Comparison of ENCODE assay signal across 13 mouse cellular contexts in the genomic region with DNA sequence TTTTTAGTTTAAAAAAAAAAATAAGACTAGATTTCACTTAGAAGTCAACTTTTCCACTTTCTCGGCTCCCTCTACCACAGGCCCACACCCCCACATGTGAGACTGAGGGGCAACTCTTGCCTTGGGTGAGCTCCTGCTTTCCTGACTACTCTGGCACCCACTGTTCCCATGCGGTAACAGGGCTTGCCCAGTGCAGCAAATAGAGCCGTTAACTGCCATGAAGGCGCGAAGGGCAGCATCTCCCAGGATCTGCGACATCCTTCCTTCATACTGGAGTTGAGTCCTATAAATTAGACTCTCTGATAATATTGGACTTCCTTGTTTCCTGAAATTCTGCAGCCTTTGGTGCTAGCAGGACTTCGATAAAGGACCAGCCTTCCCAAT.
DNase-seq lines count a peak whose midpoint lies in the region; ATAC-seq and TF ChIP-seq lines count a peak whose summit lies in the region.
"Had no signal": no experiment of that assay in that cellular context is flagged by ENCODE, and none has a peak within 500 bp of the region (broad histone marks: within the 10 kb centered on the region; RNA-seq: fewer than 3 reads in every experiment).

No protein-coding gene starts in this region.

- no peak for DNase-seq in gastrocnemius, adult 2 months
- DNase-seq in gastrocnemius, postnatal 25 days: no peak
- DNase-seq in kidney, postnatal 4 days: no peak
- no peak for DNase-seq in frontal cortex, postnatal 25 days (ENCODE audit: low spot score in 2 of 2)
- no peak for DNase-seq in adrenal gland, postnatal 10 days
- DNase-seq: adrenal gland, postnatal 25 days; B cell, adult 2 months; cerebellum, adult 8-10 months had no signal

- H3K36me3 ChIP-seq in kidney, embryonic 15.5 days: no peaks in the 10 kb centered on the region
- H3K36me3 ChIP-seq in liver, embryonic 12.5 days: no peaks in the 10 kb centered on the region
- H3K36me3 ChIP-seq: midbrain, embryonic 15.5 days had no signal

- TF ChIP-seq POLR2A in cortical plate, adult 2 months (IDR thresholded peaks at IDR 0.05; ENCODE audit: extremely low read depth, insufficient read depth, low read length): no peak

- no peak overlapping the region for H3K9ac ChIP-seq in kidney, embryonic 15.5 days
- no peak overlapping the region for H3K9ac ChIP-seq in liver, embryonic 12.5 days
- H3K9ac ChIP-seq: liver, embryonic 14.5 days; midbrain, embryonic 15.5 days had no signal

- no peak for ATAC-seq in kidney, embryonic 15.5 days (replicated peaks; ENCODE audit: low FRiP score)
- no peak for ATAC-seq in liver, embryonic 12.5 days
- ATAC-seq: midbrain, embryonic 15.5 days had no signal

- no peak for TF ChIP-seq CTCF in gastrocnemius, adult 2 months (IDR thresholded peaks at IDR 0.05)
- no peak for TF ChIP-seq CTCF in cortical plate, adult 2 months (IDR thresholded peaks at IDR 0.05; ENCODE audit: extremely low read depth, insufficient read depth, low read length)

- no peaks in the 10 kb centered on the region for H3K27me3 ChIP-seq in kidney, embryonic 15.5 days
- no peaks in the 10 kb centered on the region for H3K27me3 ChIP-seq in liver, embryonic 12.5 days (replicated peaks)
- H3K27me3 ChIP-seq: midbrain, embryonic 15.5 days had no signal

- H3K27ac ChIP-seq in gastrocnemius, adult 2 months: peak overlapping the region; percentile 69
- peak overlapping the region; percentile 81 for H3K27ac ChIP-seq in kidney, embryonic 15.5 days
- 0 out of 2 replicates have a peak overlapping the region, but pooled peaks have one; percentile 2 for H3K27ac ChIP-seq in cortical plate, adult 2 months (ENCODE audit: insufficient read depth, low read length)
- no peak overlapping the region for H3K27ac ChIP-seq in liver, embryonic 12.5 days
- H3K27ac ChIP-seq: liver, embryonic 14.5 days; midbrain, embryonic 15.5 days had no signal

- WGBS in kidney, embryonic 15.5 days: 27% methylated on average over 7 of the region's 7 CpGs
- 23% methylated on average over 7 of the region's 7 CpGs for WGBS in liver, embryonic 12.5 days (ENCODE audit: insufficient replicate concordance)

- H3K4me3 ChIP-seq in gastrocnemius, adult 2 months: no peak overlapping the region
- H3K4me3 ChIP-seq in kidney, embryonic 15.5 days (replicated peaks): no peak overlapping the region
- H3K4me3 ChIP-seq in cortical plate, adult 2 months (ENCODE audit: insufficient read depth, low read length): no peak overlapping the region
- no peak overlapping the region for H3K4me3 ChIP-seq in liver, embryonic 12.5 days
- H3K4me3 ChIP-seq: midbrain, embryonic 15.5 days had no signal

- no peaks in the 10 kb centered on the region for H3K9me3 ChIP-seq in kidney, embryonic 15.5 days (replicated peaks)
- no peaks in the 10 kb centered on the region for H3K9me3 ChIP-seq in liver, embryonic 12.5 days (replicated peaks)
- H3K9me3 ChIP-seq: midbrain, embryonic 15.5 days had no signal

- peaks cover 42% of the 10 kb centered on the region for H3K4me1 ChIP-seq in kidney, embryonic 15.5 days
- H3K4me1 ChIP-seq in cortical plate, adult 2 months (ENCODE audit: control insufficient read depth, insufficient read depth, low read length): peaks cover 6% of the 10 kb centered on the region
- H3K4me1 ChIP-seq in liver, embryonic 12.5 days: peaks cover 33% of the 10 kb centered on the region
- H3K4me1 ChIP-seq: midbrain, embryonic 15.5 days had no signal

- intact Hi-C loops in gastrocnemius, adult 2 months (cut with DNase I): no loop called here

- peak overlapping the region; percentile 29 for H3K4me2 ChIP-seq in kidney, embryonic 15.5 days
- H3K4me2 ChIP-seq in liver, embryonic 12.5 days: peak overlapping the region; percentile 32; the same call in 1 of the 2 replicates
- H3K4me2 ChIP-seq: midbrain, embryonic 15.5 days had no signal
